Mouse (Mus musculus): ENCODE data around the gene Speer3. TPM values are rescaled to one million over a fixed set of nuclear protein-coding genes. Genes with fewer than 3 reads are reported as not detected.
"Not testable (repeated sequence)": the region's sequence is repeated elsewhere in the genome, so short reads cannot be mapped to it uniquely, and the experiment has no call there.

The Speer3 gene
- polyA plus RNA-seq (2011; ENCODE audit: insufficient read length, low read depth, missing spikeins) = 0.54 TPM in 1 of 2 replicates, not detected in the other

GRCm38 (mm10) chr5:13791319-13791718, at the start of gene Speer3:
TSS of gene Speer3 (plus strand) at chr5:13791619.
- Histone ChIP-seq H3K4me1 (ENCODE audit: control insufficient read depth, insufficient read depth, low read length) (no peaks in the 10 kb centered on the region), H3K4me3 (ENCODE audit: insufficient read depth, low read length) (no peak within 1 kb of the TSS), H3K27ac (ENCODE audit: insufficient read depth, low read length) (no peak within 1 kb of the TSS)
- TF ChIP-seq POLR2A (IDR thresholded peaks at IDR 0.05; ENCODE audit: low read depth, low read length) (no peak), CTCF (IDR thresholded peaks at IDR 0.05; ENCODE audit: borderline replicate concordance, insufficient read depth, low read length) (no peak)

- H3K4me1 ChIP-seq (ENCODE audit: control insufficient read depth, insufficient read depth, low read length); H3K4me3 ChIP-seq (ENCODE audit: insufficient read depth, low read length): not testable (repeated sequence)
- H3K27ac ChIP-seq (ENCODE audit: insufficient read depth, low read length) = peak overlapping the region; percentile 57
Observed at GRCm38 (mm10) chr5:13810496-13810895, 19.1 kb downstream of the Speer3 start.

GRCm38 (mm10) chr5:13825108-13825507, 33.7 kb downstream of the Speer3 start:
- TF ChIP-seq CTCF (IDR thresholded peaks at IDR 0.05; ENCODE audit: borderline replicate concordance, insufficient read depth, low read length) (no peak), POLR2A (IDR thresholded peaks at IDR 0.05; ENCODE audit: low read depth, low read length) (no peak)
- Histone ChIP-seq H3K27ac (ENCODE audit: insufficient read depth, low read length) (no peak overlapping the region), H3K4me3 (ENCODE audit: insufficient read depth, low read length) (no peak overlapping the region), H3K4me1 (ENCODE audit: control insufficient read depth, insufficient read depth, low read length) (no peaks in the 10 kb centered on the region)

- H3K4me3 ChIP-seq (ENCODE audit: insufficient read depth, low read length) = no peak overlapping the region
- no peaks in the 10 kb centered on the region for H3K4me1 ChIP-seq (ENCODE audit: control insufficient read depth, insufficient read depth, low read length)
- TF ChIP-seq CTCF (IDR thresholded peaks at IDR 0.05; ENCODE audit: borderline replicate concordance, insufficient read depth, low read length) (no peak), POLR2A (IDR thresholded peaks at IDR 0.05; ENCODE audit: low read depth, low read length) (no peak)
- no peak overlapping the region for H3K27ac ChIP-seq (ENCODE audit: insufficient read depth, low read length)
Observed at GRCm38 (mm10) chr5:13826708-13827107, 35.3 kb downstream of the Speer3 start.

- Histone ChIP-seq H3K4me1 (ENCODE audit: control insufficient read depth, insufficient read depth, low read length) (no peaks in the 10 kb centered on the region), H3K27ac (ENCODE audit: insufficient read depth, low read length) (no peak overlapping the region), H3K4me3 (ENCODE audit: insufficient read depth, low read length) (no peak overlapping the region)
- no peak for TF ChIP-seq CTCF (IDR thresholded peaks at IDR 0.05; ENCODE audit: borderline replicate concordance, insufficient read depth, low read length)
- no peak for TF ChIP-seq POLR2A (IDR thresholded peaks at IDR 0.05; ENCODE audit: low read depth, low read length)
Observed at GRCm38 (mm10) chr5:13844317-13844716, 52.9 kb downstream of the Speer3 start.

Other genes with a start within 250 kb of the Speer3 start
- gene Sema3e, start 233.7 kb downstream of the Speer3 start, polyA plus RNA-seq (2011; ENCODE audit: insufficient read length, low read depth, missing spikeins) = 5.8 and 6.2 TPM in 2 replicates